Mouse (Mus musculus) limb, embryonic 15.5 days (tissue): ENCODE results near the gene Apc2. TPM values are rescaled to one million over a fixed set of nuclear protein-coding genes. Genes with fewer than 3 reads are reported as not detected.
A peak's percentile ranks its signal among the peaks of the same experiment; 100 is the strongest.

Experiments
- ATAC-seq: fragments of 200-750 bp; cut with Nextera tagmentation; 2 replicates; pipeline ENCODE4 v1.8.0; 2017; ENCODE audit warnings: low read depth, moderate TSS enrichment; ENCODE audit not compliant: insufficient number of reproducible peaks, low FRiP score, low TSS enrichment
- H3K27ac ChIP-seq: fragments of 300-500 bp; sonication (generic); 2 replicates; pipeline ENCODE4 v1.5.1; 2015; ENCODE audit warnings: moderate library complexity, mild to moderate bottlenecking, inconsistent platforms
- H3K27me3 ChIP-seq: fragments of 300-500 bp; sonication (generic); 2 replicates; pipeline ENCODE4 v1.6.1; 2015; ENCODE audit warnings: inconsistent platforms
- H3K36me3 ChIP-seq: fragments of 300-500 bp; sonication (generic); 2 replicates; pipeline ENCODE4 v1.6.1; 2015; ENCODE audit warnings: inconsistent platforms
- H3K4me1 ChIP-seq: fragments of 300-500 bp; sonication (generic); 2 replicates; pipeline ENCODE4 v1.6.1; 2015; ENCODE audit warnings: inconsistent platforms
- H3K4me2 ChIP-seq: fragments of 300-500 bp; sonication (generic); 2 replicates; pipeline ENCODE4 v1.6.1; 2015; ENCODE audit warnings: mild to moderate bottlenecking, inconsistent platforms
- H3K4me3 ChIP-seq: fragments of 300-500 bp; sonication (generic); 2 replicates; pipeline ENCODE4 v1.5.1; 2015; ENCODE audit warnings: mild to moderate bottlenecking, inconsistent platforms
- H3K9ac ChIP-seq: fragments of 300-500 bp; sonication (generic); 2 replicates; pipeline ENCODE4 v1.6.1; 2015; ENCODE audit warnings: inconsistent platforms
- H3K9me3 ChIP-seq: fragments of 300-500 bp; sonication (generic); 2 replicates; pipeline ENCODE4 v1.6.1; 2016; ENCODE audit warnings: inconsistent platforms
- WGBS: fragments of 180-500 bp; shearing (Covaris S2); methylation state at CpG from one replicate; pipeline ENCODE4 v1.1.7; 2015; 5-methylcytosine and 5-hydroxymethylcytosine counted together
- polyA plus RNA-seq: library from polyadenylated mRNA; unstranded; fragments of >200 nt; fragmentation: Nextera tagmentation; extraction: Ambion mirVana; gene quantifications from 2 replicates; pipeline ENCODE4 v1.2.1, GENCODE M21; 2015

Apc2 gene
- polyA plus RNA-seq, 1 experiment from 2014 or later, result 1.5 TPM

GRCm38 (mm10) chr10:80265149-80265486, 30.7 kb upstream of the Apc2 start:
- peak overlapping the region; percentile 63 for H3K4me2 ChIP-seq
- H3K4me3 ChIP-seq, result peak overlapping the region; percentile 97
- 2% methylated on average over 17 of the region's 18 CpGs for WGBS
- no peak for ATAC-seq
- peaks cover 8% of the 10 kb centered on the region for H3K36me3 ChIP-seq
- H3K27me3 ChIP-seq, result no peaks in the 10 kb centered on the region
- H3K27ac ChIP-seq, result peak overlapping the region; percentile 87
- H3K9me3 ChIP-seq, result no peaks in the 10 kb centered on the region
- peak overlapping the region; percentile 92 for H3K9ac ChIP-seq
- peaks cover 68% of the 10 kb centered on the region for H3K4me1 ChIP-seq

GRCm38 (mm10) chr10:80270099-80270498, 25.7 kb upstream of the Apc2 start:
- 90% methylated on average over 2 of the region's 2 CpGs for WGBS
- H3K4me2 ChIP-seq, result no peak overlapping the region
- H3K27me3 ChIP-seq, result no peaks in the 10 kb centered on the region
- peaks cover 62% of the 10 kb centered on the region for H3K4me1 ChIP-seq
- H3K27ac ChIP-seq, result peak overlapping the region; percentile 7; the same call in 1 of the 2 replicates
- no peak overlapping the region for H3K4me3 ChIP-seq
- ATAC-seq, result no peak
- H3K9me3 ChIP-seq, result no peaks in the 10 kb centered on the region
- H3K9ac ChIP-seq, result no peak overlapping the region
- peaks cover 35% of the 10 kb centered on the region for H3K36me3 ChIP-seq

DNA sequence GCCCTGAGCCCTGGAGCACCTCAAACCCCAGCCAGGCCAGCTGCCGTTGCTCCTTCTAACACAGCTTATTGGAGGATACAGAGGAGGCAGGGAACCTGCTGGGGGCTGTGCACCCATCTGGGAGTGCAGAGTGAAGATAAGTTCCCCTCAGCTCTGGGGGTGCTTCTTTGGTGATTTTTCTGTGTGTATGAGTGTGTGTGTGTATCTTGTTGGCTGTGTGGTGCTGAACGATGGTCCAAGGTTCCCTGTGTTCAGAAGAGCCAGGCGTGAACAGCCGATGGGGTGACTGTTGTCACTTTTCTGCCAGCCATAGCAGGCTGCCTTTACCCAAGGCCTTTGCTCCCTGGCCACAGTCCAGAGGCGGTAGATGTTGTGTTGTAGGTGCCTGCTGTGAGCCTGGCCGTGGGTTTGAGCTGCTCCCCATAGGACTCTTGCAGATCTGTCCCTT, 25.0 kb upstream of the Apc2 start:
- no peak for ATAC-seq
- peak overlapping the region; percentile 7; the same call in 1 of the 2 replicates for H3K27ac ChIP-seq
- no peak overlapping the region for H3K4me2 ChIP-seq
- no peaks in the 10 kb centered on the region for H3K27me3 ChIP-seq
- H3K4me1 ChIP-seq, result peaks cover 59% of the 10 kb centered on the region
- WGBS, result 76% methylated on average over 6 of the region's 6 CpGs
- H3K9me3 ChIP-seq, result no peaks in the 10 kb centered on the region
- no peak overlapping the region for H3K4me3 ChIP-seq
- peaks cover 41% of the 10 kb centered on the region for H3K36me3 ChIP-seq
- no peak overlapping the region for H3K9ac ChIP-seq

DNA sequence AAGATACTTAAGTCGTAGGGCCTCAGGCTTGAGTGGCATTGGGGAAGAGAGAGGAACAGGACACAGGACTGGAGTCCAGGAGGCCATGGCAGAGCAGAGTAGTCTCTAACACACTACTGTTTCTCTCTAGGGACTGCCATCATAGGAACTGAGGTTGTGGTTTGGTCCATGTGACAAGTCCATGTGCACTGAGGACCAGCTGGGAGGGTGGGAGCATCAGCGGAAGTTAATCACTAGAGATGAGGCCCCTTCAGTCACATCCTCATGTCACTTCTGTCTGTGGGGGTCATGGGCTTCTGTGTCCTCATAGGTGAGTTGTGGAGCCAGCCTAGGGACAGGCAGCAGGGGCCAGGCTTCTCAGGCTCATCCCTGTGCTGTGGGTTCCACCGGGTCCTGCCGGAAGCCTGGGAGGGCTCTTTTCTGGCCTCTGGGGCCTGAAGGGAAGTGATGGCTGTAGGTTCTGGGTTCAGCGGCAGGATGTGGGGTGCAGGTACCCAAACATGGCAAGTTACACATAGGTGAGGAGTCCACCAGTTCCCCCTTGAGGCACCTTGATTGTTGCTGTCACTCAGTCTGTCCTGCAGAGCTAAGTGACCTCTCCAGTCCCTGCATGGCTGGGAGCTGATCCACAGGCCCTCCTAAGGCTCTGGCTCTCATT, 24.5 kb upstream of the Apc2 start:
- Histone ChIP-seq H3K4me1 (peaks cover 53% of the 10 kb centered on the region), H3K9me3 (no peaks in the 10 kb centered on the region), H3K27me3 (no peaks in the 10 kb centered on the region), H3K9ac (no peak overlapping the region), H3K4me3 (no peak overlapping the region), H3K27ac (no peak overlapping the region), H3K4me2 (no peak overlapping the region), H3K36me3 (peaks cover 47% of the 10 kb centered on the region)
- ATAC-seq, result no peak
- 79% methylated on average over 5 of the region's 5 CpGs for WGBS

DNA sequence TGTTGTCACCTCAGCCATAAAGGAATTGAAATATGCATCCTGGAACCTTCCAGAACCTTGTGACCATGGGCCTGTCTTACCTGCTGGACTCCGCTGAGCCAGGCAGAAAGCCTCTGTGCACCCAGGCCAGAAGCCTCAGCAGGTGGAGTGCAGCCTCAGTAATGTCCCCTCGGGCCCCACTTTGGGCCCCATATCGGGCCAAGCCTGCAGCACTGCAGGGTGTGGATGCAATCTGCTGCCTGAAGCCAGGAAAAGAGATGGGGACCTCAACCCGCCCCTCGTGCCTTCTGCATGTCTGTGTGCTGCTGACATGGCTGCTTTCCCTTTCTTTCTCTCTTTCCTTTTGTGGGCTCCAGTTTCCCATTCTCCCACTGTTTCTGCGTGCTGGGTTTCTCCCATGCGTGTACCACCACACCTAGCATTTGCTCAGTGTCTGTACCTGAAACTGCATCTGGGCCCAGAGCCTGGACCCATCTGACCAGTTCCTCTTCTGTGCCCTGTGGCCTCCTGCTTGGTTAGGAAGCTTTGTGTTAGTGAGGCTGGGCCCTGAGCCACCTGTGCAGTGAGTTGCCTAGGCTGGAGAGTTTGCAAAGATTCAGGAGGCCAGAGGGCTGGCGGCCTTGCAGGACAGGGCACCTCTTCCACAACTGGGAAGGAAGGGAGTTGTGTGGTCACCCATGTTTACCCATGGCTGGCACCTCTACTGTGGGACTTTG, 23.7 kb upstream of the Apc2 start:
- no peak overlapping the region for H3K4me3 ChIP-seq
- H3K9ac ChIP-seq, result no peak overlapping the region
- 79% methylated on average over 8 of the region's 8 CpGs for WGBS
- H3K4me2 ChIP-seq, result no peak overlapping the region
- peaks cover 47% of the 10 kb centered on the region for H3K4me1 ChIP-seq
- no peak for ATAC-seq
- no peak overlapping the region for H3K27ac ChIP-seq
- peaks cover 52% of the 10 kb centered on the region for H3K36me3 ChIP-seq
- H3K27me3 ChIP-seq, result no peaks in the 10 kb centered on the region
- no peaks in the 10 kb centered on the region for H3K9me3 ChIP-seq

DNA sequence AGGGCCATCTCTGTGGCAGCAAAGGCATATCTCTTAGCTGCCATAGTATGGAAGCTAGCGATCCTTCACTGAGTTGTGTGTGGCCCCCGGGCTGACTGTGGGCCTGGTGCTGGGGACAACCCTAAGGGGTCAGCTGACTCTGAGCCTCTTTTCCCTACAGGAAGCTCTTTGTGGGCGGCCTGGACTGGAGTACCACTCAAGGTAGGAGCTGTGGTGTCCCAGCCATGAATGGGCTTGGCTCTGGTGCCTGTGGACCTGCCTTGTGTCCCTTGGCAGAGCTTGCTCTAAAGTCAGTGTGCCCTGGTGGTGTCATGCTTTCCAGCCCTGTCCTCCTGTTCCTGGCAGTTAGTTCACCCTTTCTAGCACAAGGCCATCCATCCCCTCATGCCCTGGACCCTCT, 21.9 kb upstream of the Apc2 start:
- peaks cover 30% of the 10 kb centered on the region for H3K4me1 ChIP-seq
- 92% methylated on average over 3 of the region's 3 CpGs for WGBS
- no peak overlapping the region for H3K4me3 ChIP-seq
- H3K4me2 ChIP-seq, result no peak overlapping the region
- H3K36me3 ChIP-seq, result peaks cover 68% of the 10 kb centered on the region
- ATAC-seq, result no peak
- no peak overlapping the region for H3K27ac ChIP-seq
- H3K9me3 ChIP-seq, result no peaks in the 10 kb centered on the region
- H3K27me3 ChIP-seq, result no peaks in the 10 kb centered on the region
- no peak overlapping the region for H3K9ac ChIP-seq

GRCm38 (mm10) chr10:80276238-80276637, 19.5 kb upstream of the Apc2 start:
- H3K4me3 ChIP-seq, result no peak overlapping the region
- 91% methylated on average over 5 of the region's 5 CpGs for WGBS
- H3K27me3 ChIP-seq, result no peaks in the 10 kb centered on the region
- peaks cover 11% of the 10 kb centered on the region for H3K4me1 ChIP-seq
- no peak overlapping the region for H3K9ac ChIP-seq
- no peak overlapping the region for H3K4me2 ChIP-seq
- no peak for ATAC-seq
- H3K9me3 ChIP-seq, result no peaks in the 10 kb centered on the region
- peaks cover 85% of the 10 kb centered on the region for H3K36me3 ChIP-seq
- H3K27ac ChIP-seq, result no peak overlapping the region

DNA sequence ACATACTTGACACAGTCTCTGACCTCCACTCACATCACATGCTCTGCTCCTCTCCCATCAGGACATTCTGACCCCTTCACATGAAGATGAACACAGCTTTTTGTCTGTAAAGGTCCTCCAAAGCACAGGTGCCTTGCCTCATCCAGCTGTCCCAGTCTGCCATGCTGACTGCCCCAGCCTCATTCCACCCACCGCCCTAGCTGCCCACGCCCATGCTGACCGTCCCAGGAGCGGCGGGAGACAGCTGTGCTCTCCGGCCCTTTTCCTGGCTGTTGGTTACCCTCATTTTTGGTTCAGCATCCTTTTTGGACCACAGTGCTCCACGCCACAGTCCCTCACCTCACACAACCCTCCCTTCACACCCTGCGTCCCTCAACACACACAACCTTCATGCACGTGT, 17.4 kb upstream of the Apc2 start:
- H3K9me3 ChIP-seq, result no peaks in the 10 kb centered on the region
- H3K36me3 ChIP-seq, result peaks cover 94% of the 10 kb centered on the region
- no peak overlapping the region for H3K4me3 ChIP-seq
- no peak for ATAC-seq
- WGBS, result 91% methylated on average over 9 of the region's 9 CpGs
- no peak overlapping the region for H3K4me2 ChIP-seq
- H3K9ac ChIP-seq, result no peak overlapping the region
- 0 out of 2 replicates have a peak, but pooled peaks cover 6% of the 10 kb centered on the region for H3K4me1 ChIP-seq
- H3K27ac ChIP-seq, result no peak overlapping the region
- no peaks in the 10 kb centered on the region for H3K27me3 ChIP-seq

GRCm38 (mm10) chr10:80279273-80279672, 16.5 kb upstream of the Apc2 start:
- H3K4me2 ChIP-seq, result no peak overlapping the region
- H3K9ac ChIP-seq, result no peak overlapping the region
- H3K4me3 ChIP-seq, result no peak overlapping the region
- no peak for ATAC-seq
- 0 out of 2 replicates have a peak, but pooled peaks cover 6% of the 10 kb centered on the region for H3K4me1 ChIP-seq
- no peaks in the 10 kb centered on the region for H3K9me3 ChIP-seq
- H3K27me3 ChIP-seq, result no peaks in the 10 kb centered on the region
- peaks cover 94% of the 10 kb centered on the region for H3K36me3 ChIP-seq
- 91% methylated on average over 12 of the region's 12 CpGs for WGBS
- no peak overlapping the region for H3K27ac ChIP-seq

GRCm38 (mm10) chr10:80281304-80281703, 14.5 kb upstream of the Apc2 start:
- 72% methylated on average over 7 of the region's 7 CpGs for WGBS
- Histone ChIP-seq H3K4me1 (0 out of 2 replicates have a peak, but pooled peaks cover 6% of the 10 kb centered on the region), H3K36me3 (peaks cover 94% of the 10 kb centered on the region), H3K9ac (no peak overlapping the region), H3K27ac (no peak overlapping the region), H3K9me3 (no peaks in the 10 kb centered on the region), H3K27me3 (no peaks in the 10 kb centered on the region), H3K4me2 (no peak overlapping the region), H3K4me3 (no peak overlapping the region)
- no peak for ATAC-seq

DNA sequence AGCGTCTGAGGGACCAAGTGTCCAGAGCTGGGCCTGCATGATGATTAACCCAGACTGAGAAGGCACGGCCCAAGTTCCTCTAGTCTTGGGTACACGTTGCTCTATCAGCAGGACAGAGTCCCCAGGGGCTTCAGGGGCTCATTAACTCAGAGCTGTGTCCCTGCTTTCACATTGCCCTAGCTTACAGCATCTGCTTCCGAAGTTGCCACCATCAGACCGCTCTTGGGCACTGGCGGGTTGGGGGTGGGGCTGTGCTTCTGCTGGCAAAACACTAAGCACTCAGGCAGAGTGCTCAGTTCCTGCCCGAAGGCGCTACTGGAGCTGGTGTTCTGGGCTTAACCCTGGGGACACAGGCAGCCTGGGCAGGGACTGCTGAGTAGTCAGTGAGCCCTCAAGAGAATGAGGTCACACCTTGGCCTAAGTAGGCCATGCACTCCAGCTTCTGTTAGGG, 13.8 kb upstream of the Apc2 start:
- Histone ChIP-seq H3K9ac (no peak overlapping the region), H3K27ac (no peak overlapping the region), H3K4me1 (0 out of 2 replicates have a peak, but pooled peaks cover 6% of the 10 kb centered on the region), H3K36me3 (peaks cover 96% of the 10 kb centered on the region), H3K4me2 (no peak overlapping the region), H3K9me3 (no peaks in the 10 kb centered on the region), H3K4me3 (no peak overlapping the region), H3K27me3 (no peaks in the 10 kb centered on the region)
- ATAC-seq, result no peak
- 71% methylated on average over 8 of the region's 8 CpGs for WGBS
